Mouse (Mus musculus) ovary, postnatal 10 days (tissue): Measurements from ENCODE around the gene Tk1.
"Not testable (repeated sequence)": the region's sequence is repeated elsewhere in the genome, so short reads cannot be mapped to it uniquely, and the experiment has no call there.

ENCODE experiments used
- DNase-seq: peaks from one replicate; pipeline ENCODE4 v3.0.0; 2022; ENCODE audit warnings: low spot score

Tk1 gene

DNA sequence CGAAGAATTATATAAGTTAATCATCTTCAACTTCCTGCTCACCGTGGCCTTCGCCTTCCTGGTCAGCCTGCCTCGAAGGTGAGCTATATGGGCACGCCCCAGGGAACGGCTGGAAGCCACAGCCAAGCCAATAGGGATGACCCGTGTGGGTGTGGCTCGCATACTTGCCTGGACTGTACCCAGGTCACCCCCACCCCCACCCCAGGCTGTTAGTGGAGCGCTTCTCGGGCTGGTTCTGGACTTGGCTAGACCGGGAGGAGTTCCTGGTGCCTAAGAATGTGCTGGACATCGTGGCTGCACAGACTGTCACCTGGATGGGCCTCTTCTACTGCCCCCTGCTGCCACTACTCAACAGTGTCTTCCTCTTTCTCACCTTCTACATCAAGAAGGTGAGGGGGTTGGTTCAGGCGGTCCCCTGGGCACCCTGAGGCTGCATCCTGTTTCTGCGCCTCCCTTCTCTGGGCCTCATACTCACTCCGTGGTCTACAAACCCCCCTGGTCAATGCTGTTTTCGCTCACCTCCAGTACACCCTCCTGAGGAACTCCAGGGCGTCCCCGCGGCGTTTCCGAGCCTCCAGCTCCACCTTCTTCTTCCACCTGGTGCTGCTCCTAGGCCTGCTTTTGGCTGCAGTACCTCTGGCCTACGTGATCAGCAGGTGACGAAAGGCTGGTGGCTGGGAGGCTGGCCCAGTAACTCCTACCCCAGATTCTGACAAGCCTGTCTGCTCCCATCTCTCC lies 35.0 kb downstream of the Tk1 start:
- no peak for DNase-seq

- DNase-seq, result no peak
Observed at GRCm38 (mm10) chr11:117790286-117790685, 35.6 kb downstream of the Tk1 start.

DNA sequence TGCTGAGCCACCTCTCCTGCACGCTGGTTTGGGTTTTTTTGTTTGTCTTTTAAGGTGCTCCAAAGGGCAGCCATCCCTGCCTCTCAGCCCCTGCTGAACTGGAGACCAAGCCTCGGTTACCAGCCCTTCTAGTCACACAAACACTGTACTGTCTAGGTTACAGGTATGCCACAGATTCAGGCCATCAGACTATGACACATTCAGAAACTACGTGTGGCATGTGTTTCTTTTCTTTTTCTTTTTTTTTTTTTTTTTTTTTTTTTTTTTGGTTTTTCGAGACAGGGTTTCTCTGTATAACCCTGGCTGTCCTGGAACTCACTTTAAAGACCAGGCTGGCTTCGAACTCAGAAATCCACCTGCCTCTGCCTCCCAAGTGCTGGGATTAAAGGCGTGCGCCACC lies 37.4 kb downstream of the Tk1 start:
- DNase-seq, result not testable (repeated sequence)

- no peak for DNase-seq
Observed at GRCm38 (mm10) chr11:117786294-117786693, 39.6 kb downstream of the Tk1 start.

DNA sequence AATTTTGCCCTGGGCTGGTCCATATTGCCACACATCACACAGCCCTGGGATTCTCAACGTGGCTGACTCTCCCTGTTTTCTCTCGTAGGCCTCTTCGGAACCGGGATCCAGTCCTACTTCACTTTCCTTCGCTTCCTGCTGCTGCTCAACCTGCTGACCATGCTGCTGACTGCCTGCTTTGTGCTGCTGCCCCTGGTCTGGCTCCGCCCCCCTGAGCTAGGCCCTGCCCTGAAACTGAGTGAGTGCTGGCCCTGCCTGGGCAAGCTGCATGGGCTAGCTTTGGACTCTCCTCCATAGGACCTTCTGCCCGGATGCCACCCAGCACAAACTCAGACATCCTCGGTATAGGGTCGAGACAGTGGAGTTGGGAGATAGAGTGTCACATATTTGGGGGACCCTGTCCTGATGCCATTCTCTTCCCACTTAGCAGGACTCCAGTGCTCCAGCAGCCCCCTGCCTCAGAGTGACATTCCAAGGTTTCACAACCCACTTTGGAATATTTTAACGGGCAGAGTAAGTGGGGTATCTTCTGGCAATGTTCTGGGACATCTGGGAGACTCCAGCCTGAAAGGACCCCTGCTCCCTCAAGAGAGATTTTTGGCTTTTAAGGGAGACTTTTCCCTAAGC lies 42.1 kb downstream of the Tk1 start:
- no peak for DNase-seq

GRCm38 (mm10) chr11:117783089-117783488 lies 42.8 kb downstream of the Tk1 start:
- no peak for DNase-seq

GRCm38 (mm10) chr11:117782705-117783034 lies 43.2 kb downstream of the Tk1 start:
- no peak for DNase-seq

- no peak for DNase-seq
Observed at GRCm38 (mm10) chr11:117781993-117782704, 43.7 kb downstream of the Tk1 start, which contains the start of the genes Tmc8 and Tmc6. Gene Tmc8, plus strand, starts transcription at chr11:117782076. Gene Tmc6, minus strand, starts transcription at chr11:117782198.

DNA sequence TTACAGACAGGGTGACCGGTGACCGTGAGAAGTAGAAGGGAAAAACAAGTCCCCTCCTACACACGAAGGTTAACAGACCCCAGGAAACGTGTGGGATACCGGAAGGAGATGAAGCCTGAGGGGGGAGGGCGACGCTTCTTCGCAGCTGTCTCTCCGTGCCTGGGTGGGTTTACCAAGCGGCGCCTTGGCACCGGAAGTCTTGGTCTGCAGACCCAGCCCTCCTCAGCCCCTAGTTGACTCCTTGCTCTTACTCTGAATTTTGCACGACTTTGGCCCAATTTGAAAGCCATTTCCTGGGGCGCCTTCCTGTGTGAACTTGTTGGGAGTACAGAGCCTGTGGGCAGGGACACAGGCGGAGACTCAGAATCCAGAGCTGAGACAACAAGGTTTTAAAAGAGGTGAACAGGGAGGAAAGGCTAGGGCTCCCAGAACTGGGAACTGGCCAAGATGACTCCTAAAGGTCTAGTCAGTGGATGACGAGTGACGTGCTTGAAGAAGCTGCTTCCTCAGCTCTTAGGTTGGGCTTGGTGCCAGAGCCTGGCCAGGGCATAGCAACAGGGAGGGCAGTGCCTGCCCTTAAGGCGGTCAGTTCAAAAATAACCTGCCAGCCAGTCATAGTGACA lies 44.6 kb downstream of the Tk1 start:
- no peak for DNase-seq

GRCm38 (mm10) chr11:117780582-117781111 lies 45.2 kb downstream of the Tk1 start:
- peak; percentile 59 for DNase-seq

- DNase-seq, result no peak
Observed at GRCm38 (mm10) chr11:117780199-117780515, 45.7 kb downstream of the Tk1 start.

DNA sequence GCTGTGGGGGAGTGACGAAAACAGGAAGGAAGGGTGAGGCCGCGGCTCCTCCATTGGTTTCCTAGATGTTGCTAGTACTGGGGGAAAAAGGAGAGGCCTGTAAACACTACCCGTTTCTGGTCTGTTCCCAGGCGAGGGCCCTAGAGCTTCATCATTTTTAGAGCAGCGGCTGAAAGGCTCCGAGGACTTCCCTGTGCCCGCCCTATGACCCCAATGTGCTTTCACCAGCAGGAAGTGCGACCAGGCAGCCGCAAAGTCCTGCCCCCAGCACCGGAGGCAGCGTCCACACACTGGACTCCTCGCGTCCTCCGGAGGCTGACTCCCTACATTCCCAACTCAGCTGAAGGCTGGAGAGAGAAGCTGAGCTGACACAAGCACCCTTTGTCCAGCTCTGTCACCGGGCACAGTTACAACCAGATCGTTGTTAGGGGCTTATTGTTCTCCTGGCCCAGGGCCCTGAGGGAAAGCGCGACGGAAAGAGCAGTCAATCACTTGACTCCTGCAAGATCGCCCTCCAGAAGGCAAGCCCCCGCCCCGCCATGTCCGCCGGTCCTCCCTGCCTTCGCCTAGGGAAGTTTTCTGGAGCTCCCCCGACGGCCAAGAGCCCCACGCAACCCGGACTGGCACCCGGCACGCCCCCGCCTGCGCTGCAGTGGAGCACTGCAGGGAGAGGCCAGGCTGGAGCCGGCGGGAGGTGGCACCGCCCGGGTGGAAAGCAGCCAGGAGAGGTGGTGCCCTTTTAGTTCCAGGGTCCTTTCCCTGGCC lies 46.3 kb downstream of the Tk1 start:
- DNase-seq, result peak; percentile 49

- DNase-seq, result no peak
Observed at GRCm38 (mm10) chr11:117778851-117779433, 47.0 kb downstream of the Tk1 start.

- no peak for DNase-seq
Observed at GRCm38 (mm10) chr11:117778031-117778430, 47.9 kb downstream of the Tk1 start.

GRCm38 (mm10) chr11:117777111-117777510 lies 48.8 kb downstream of the Tk1 start:
- no peak for DNase-seq

GRCm38 (mm10) chr11:117776085-117776792 lies 49.7 kb downstream of the Tk1 start:
- DNase-seq, result no peak

GRCm38 (mm10) chr11:117775540-117775939 lies 50.4 kb downstream of the Tk1 start:
- DNase-seq, result no peak

GRCm38 (mm10) chr11:117774925-117775324 lies 51.0 kb downstream of the Tk1 start:
- no peak for DNase-seq

GRCm38 (mm10) chr11:117772352-117772751 lies 53.5 kb downstream of the Tk1 start:
- no peak for DNase-seq

GRCm38 (mm10) chr11:117770407-117770806 lies 55.5 kb downstream of the Tk1 start:
- DNase-seq, result no peak

DNA sequence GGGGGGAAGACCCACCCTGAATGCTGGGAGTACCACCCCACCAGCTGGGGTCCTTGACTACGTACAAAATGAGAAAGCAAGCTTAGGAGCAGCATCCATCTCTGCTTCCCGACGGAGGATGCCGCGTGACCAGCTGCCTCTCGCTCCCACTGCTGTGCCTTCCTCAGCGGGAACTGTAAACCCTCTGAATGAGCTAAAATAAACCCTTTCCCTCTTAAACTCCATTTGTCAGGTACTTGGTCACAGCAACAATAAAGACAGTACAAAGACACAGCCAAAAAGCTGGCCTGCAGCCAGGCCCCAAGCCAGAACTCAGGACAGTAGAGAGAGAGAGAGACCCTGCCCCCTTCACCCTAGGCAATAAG lies 56.2 kb downstream of the Tk1 start:
- no peak for DNase-seq
